ENCODE assay signal across 9 mouse cellular contexts in genomic region chr6:32320254-32320653, GRCm38 (mm10).
DNase-seq lines count a peak whose midpoint lies in the region; ATAC-seq and TF ChIP-seq lines count a peak whose summit lies in the region.
"Had no signal": no experiment of that assay in that cellular context is flagged by ENCODE, and none has a peak within 500 bp of the region (broad histone marks: within the 10 kb centered on the region; RNA-seq: fewer than 3 reads in every experiment).

No protein-coding gene starts in this region.

- no peak overlapping the region for H3K27ac ChIP-seq in embryonic facial prominence, embryonic 11.5 days (replicated peaks; ENCODE audit: low read depth, low read length)
- H3K27ac ChIP-seq in embryonic facial prominence, embryonic 10.5 days (replicated peaks): no peak overlapping the region
- H3K27ac ChIP-seq in limb, embryonic 11.5 days (replicated peaks; ENCODE audit: low read depth, low read length): no peak overlapping the region
- no peak overlapping the region for H3K27ac ChIP-seq in limb, embryonic 10.5 days
- H3K27ac ChIP-seq in MEL (ENCODE audit: control insufficient read depth, low read depth, low read length): no peak overlapping the region
- no peak overlapping the region for H3K27ac ChIP-seq in midbrain, embryonic 10.5 days (replicated peaks)
- H3K27ac ChIP-seq: liver, embryonic 13.5 days had no signal

- H3K4me1 ChIP-seq in embryonic facial prominence, embryonic 11.5 days (ENCODE audit: control insufficient read depth, insufficient read depth, low read length): no peaks in the 10 kb centered on the region
- peaks cover 14% of the 10 kb centered on the region for H3K4me1 ChIP-seq in embryonic facial prominence, embryonic 10.5 days
- H3K4me1 ChIP-seq in limb, embryonic 11.5 days (ENCODE audit: control insufficient read depth, insufficient read depth, low read length): no peaks in the 10 kb centered on the region
- no peaks in the 10 kb centered on the region for H3K4me1 ChIP-seq in limb, embryonic 10.5 days
- H3K4me1 ChIP-seq in MEL (ENCODE audit: control insufficient read depth in 1 of 2, insufficient read depth in 2 of 2, low read length in 2 of 2): no peaks in the 10 kb centered on the region
- H3K4me1 ChIP-seq in midbrain, embryonic 10.5 days: peaks cover under 1% of the 10 kb centered on the region; the same call in 1 of the 2 replicates
- H3K4me1 ChIP-seq: liver, embryonic 13.5 days had no signal

- TF ChIP-seq CTCF in MEL (IDR thresholded peaks at IDR 0.05 in 2 of 3, conservative IDR thresholded peaks at IDR 0.05 in 1 of 3; ENCODE audit: control insufficient read depth in 1 of 3, insufficient read depth in 1 of 3, low read depth in 2 of 3, low read length in 3 of 3, poor library complexity in 1 of 3, severe bottlenecking in 1 of 3): peak in 2 of 3 experiments; percentile 5 to 38; a peak in 2 of 6 replicates

- no peak overlapping the region for H3K4me2 ChIP-seq in embryonic facial prominence, embryonic 11.5 days (ENCODE audit: low read depth, low read length)
- H3K4me2 ChIP-seq in limb, embryonic 11.5 days (ENCODE audit: low read depth, severe bottlenecking): no peak overlapping the region
- H3K4me2 ChIP-seq: liver, embryonic 13.5 days had no signal

- TF ChIP-seq POLR2A in MEL (IDR thresholded peaks at IDR 0.05; ENCODE audit: control insufficient read depth in 1 of 2, insufficient read depth in 1 of 2, low read depth in 1 of 2, low read length in 2 of 2, poor library complexity in 1 of 2): no peak

- no peak overlapping the region for H3K4me3 ChIP-seq in embryonic facial prominence, embryonic 11.5 days (ENCODE audit: low read depth, low read length)
- no peak overlapping the region for H3K4me3 ChIP-seq in embryonic facial prominence, embryonic 10.5 days
- no peak overlapping the region for H3K4me3 ChIP-seq in limb, embryonic 11.5 days (ENCODE audit: low read depth, low read length)
- H3K4me3 ChIP-seq in limb, embryonic 10.5 days: no peak overlapping the region
- no peak overlapping the region for H3K4me3 ChIP-seq in MEL (ENCODE audit: control insufficient read depth in 1 of 2, insufficient read depth in 1 of 2, low read depth in 2 of 2, low read length in 2 of 2)
- no peak overlapping the region for H3K4me3 ChIP-seq in midbrain, embryonic 10.5 days
- H3K4me3 ChIP-seq: liver, embryonic 13.5 days had no signal

- TF ChIP-seq RAD21 in MEL (IDR thresholded peaks at IDR 0.05; ENCODE audit: low read depth, low read length): no peak; the same call in 1 of the 2 replicates

- H3K9me3 ChIP-seq in embryonic facial prominence, embryonic 11.5 days (replicated peaks; ENCODE audit: control insufficient read depth, low read length): no peaks in the 10 kb centered on the region
- H3K9me3 ChIP-seq in embryonic facial prominence, embryonic 10.5 days: no peaks in the 10 kb centered on the region
- H3K9me3 ChIP-seq in limb, embryonic 11.5 days (ENCODE audit: control insufficient read depth, low read length): no peaks in the 10 kb centered on the region
- H3K9me3 ChIP-seq in limb, embryonic 10.5 days (replicated peaks): no peaks in the 10 kb centered on the region
- H3K9me3 ChIP-seq in MEL (replicated peaks; ENCODE audit: insufficient read depth, low read length): no peaks in the 10 kb centered on the region
- H3K9me3 ChIP-seq in midbrain, embryonic 10.5 days (replicated peaks): no peaks in the 10 kb centered on the region
- H3K9me3 ChIP-seq: liver, embryonic 13.5 days had no signal

- intact Hi-C loops in left cerebral cortex, postnatal 14 days (cut with DNase I): loop anchor here (5.0 kb wide), 1 partner anchor 658 kb away; no protein-coding TSS in a partner anchor

- H3K79me2 ChIP-seq in MEL (ENCODE audit: control insufficient read depth, insufficient read depth, low read length, poor library complexity): no peaks in the 10 kb centered on the region

- ATAC-seq in embryonic facial prominence, embryonic 11.5 days (replicated peaks; ENCODE audit: insufficient number of reproducible peaks, low FRiP score, low TSS enrichment, low read depth): no peak
- no peak for ATAC-seq in limb, embryonic 11.5 days (ENCODE audit: insufficient number of reproducible peaks, low FRiP score, low TSS enrichment, low read depth)

- no peak for TF ChIP-seq EP300 in MEL (IDR thresholded peaks at IDR 0.05; ENCODE audit: low read depth in 1 of 2, low read length in 2 of 2)

- H3K27me3 ChIP-seq in embryonic facial prominence, embryonic 11.5 days (ENCODE audit: control insufficient read depth, insufficient read depth, low read length): no peaks in the 10 kb centered on the region
- 0 out of 2 replicates have a peak, but pooled peaks cover 2% of the 10 kb centered on the region for H3K27me3 ChIP-seq in embryonic facial prominence, embryonic 10.5 days (replicated peaks; ENCODE audit: low read depth, poor library complexity, severe bottlenecking)
- no peaks in the 10 kb centered on the region for H3K27me3 ChIP-seq in limb, embryonic 11.5 days (ENCODE audit: control insufficient read depth, insufficient read depth, low read length)
- H3K27me3 ChIP-seq in limb, embryonic 10.5 days (ENCODE audit: low read depth, poor library complexity, severe bottlenecking): no peaks in the 10 kb centered on the region
- H3K27me3 ChIP-seq in MEL (ENCODE audit: control insufficient read depth in 1 of 2, insufficient read depth in 2 of 2, low read length in 2 of 2): no peaks in the 10 kb centered on the region; a peak in 1 of 4 replicates
- H3K27me3 ChIP-seq in midbrain, embryonic 10.5 days (ENCODE audit: low read depth, poor library complexity, severe bottlenecking): no peaks in the 10 kb centered on the region
- H3K27me3 ChIP-seq: liver, embryonic 13.5 days had no signal

- WGBS in embryonic facial prominence, embryonic 11.5 days: 29% methylated on average over 3 of the region's 3 CpGs
- WGBS in embryonic facial prominence, embryonic 10.5 days: 38% methylated on average over 3 of the region's 3 CpGs
- WGBS in limb, embryonic 11.5 days: 28% methylated on average over 3 of the region's 3 CpGs
- 40% methylated on average over 3 of the region's 3 CpGs for WGBS in limb, embryonic 10.5 days
- WGBS in midbrain, embryonic 10.5 days: 32% methylated on average over 3 of the region's 3 CpGs

- H3K36me3 ChIP-seq in embryonic facial prominence, embryonic 11.5 days (replicated peaks; ENCODE audit: control insufficient read depth, insufficient read depth, low read depth, low read length): no peaks in the 10 kb centered on the region
- no peaks in the 10 kb centered on the region for H3K36me3 ChIP-seq in embryonic facial prominence, embryonic 10.5 days (replicated peaks)
- no peaks in the 10 kb centered on the region for H3K36me3 ChIP-seq in limb, embryonic 11.5 days (ENCODE audit: control insufficient read depth, insufficient read depth, low read length)
- H3K36me3 ChIP-seq in limb, embryonic 10.5 days: no peaks in the 10 kb centered on the region
- H3K36me3 ChIP-seq in MEL (ENCODE audit: control insufficient read depth in 1 of 2, insufficient read depth in 2 of 2, low read length in 2 of 2): no peaks in the 10 kb centered on the region
- no peaks in the 10 kb centered on the region for H3K36me3 ChIP-seq in midbrain, embryonic 10.5 days
- H3K36me3 ChIP-seq: liver, embryonic 13.5 days had no signal

- H3K9ac ChIP-seq in embryonic facial prominence, embryonic 11.5 days (replicated peaks; ENCODE audit: low read length): no peak overlapping the region
- no peak overlapping the region for H3K9ac ChIP-seq in limb, embryonic 11.5 days (ENCODE audit: low read length)
- no peak overlapping the region for H3K9ac ChIP-seq in MEL (ENCODE audit: control insufficient read depth, low read depth, low read length, poor library complexity, severe bottlenecking)
- H3K9ac ChIP-seq: liver, embryonic 13.5 days had no signal

- peak; percentile 19 for DNase-seq in embryonic facial prominence, embryonic 11.5 days (ENCODE audit: low spot score)
- no peak for DNase-seq in embryonic facial prominence, embryonic 10.5 days (ENCODE audit: low spot score)
- DNase-seq in limb, embryonic 11.5 days (ENCODE audit: low spot score): peak; percentile 50
- DNase-seq in limb, embryonic 10.5 days (ENCODE audit: low spot score): no peak
- DNase-seq in MEL (ENCODE audit: low read depth, low spot score): no peak
- DNase-seq in kidney, postnatal 14 days: peak; percentile 19
- DNase-seq in midbrain, embryonic 10.5 days (ENCODE audit: low spot score): no peak
- no peak for DNase-seq in left cerebral cortex, postnatal 14 days (ENCODE audit: low spot score in 2 of 2)
- DNase-seq: liver, embryonic 13.5 days had no signal

TF ChIP-seq in MEL, 35 proteins besides CTCF, POLR2A, EP300 and RAD21:
- no peak for TF ChIP-seq BHLHE40 (IDR thresholded peaks at IDR 0.05; ENCODE audit: borderline replicate concordance, low read depth, low read length)
- no peak for TF ChIP-seq JUND (IDR thresholded peaks at IDR 0.05; ENCODE audit: low read depth, low read length)
- no peak for TF ChIP-seq TBP (IDR thresholded peaks at IDR 0.05; ENCODE audit: low read depth, low read length)
- TF ChIP-seq SMC3 (IDR thresholded peaks at IDR 0.05; ENCODE audit: low read depth, low read length): 0 out of 2 replicates have a peak, but pooled peaks have one; percentile 17

Comparison
In these comparisons a context has a peak if more than half of its experiments do, and no peak if none do; other contexts are left out.
1. DNase-seq: peak in embryonic facial prominence, embryonic 11.5 days (single experiment), limb, embryonic 11.5 days (single experiment) and kidney, postnatal 14 days (single experiment); none in embryonic facial prominence, embryonic 10.5 days (single experiment), limb, embryonic 10.5 days (single experiment), MEL (single experiment), midbrain, embryonic 10.5 days (single experiment) and left cerebral cortex, postnatal 14 days (0 of 2).